9 mouse cellular contexts compared by ENCODE assay signal in genomic region chr8:95025421-95025820, GRCm38 (mm10). TPM values are rescaled to one million over a fixed set of nuclear protein-coding genes. Genes with fewer than 3 reads are reported as not detected.
DNase-seq lines count a peak whose midpoint lies in the region; ATAC-seq and TF ChIP-seq lines count a peak whose summit lies in the region.
"Had no signal": no experiment of that assay in that cellular context is flagged by ENCODE, and none has a peak within 500 bp of the region (broad histone marks: within the 10 kb centered on the region; RNA-seq: fewer than 3 reads in every experiment).

No protein-coding gene starts in this region.

- no peaks in the 10 kb centered on the region for H3K27me3 ChIP-seq in ES-Bruce4 (ENCODE audit: control insufficient read depth, insufficient read depth, low read length, poor library complexity, severe bottlenecking)
- no peaks in the 10 kb centered on the region for H3K27me3 ChIP-seq in limb, embryonic 10.5 days (ENCODE audit: low read depth, poor library complexity, severe bottlenecking)
- H3K27me3 ChIP-seq: heart, embryonic 13.5 days had no signal

- WGBS in limb, embryonic 10.5 days: 73% methylated on average over 2 of the region's 2 CpGs

- DNase-seq in kidney, adult 9 months: peak; percentile 35
- no peak for DNase-seq in kidney, adult 11 months
- peak; percentile 71 for DNase-seq in 416B (ENCODE audit: low read depth)
- peak; percentile 49 for DNase-seq in limb, embryonic 10.5 days (ENCODE audit: low spot score)
- DNase-seq in ovary, adult 18-20 months (ENCODE audit: low spot score): no peak
- DNase-seq in cerebellum, adult 8-10 months: no peak

- H3K4me3 ChIP-seq in ES-Bruce4 (ENCODE audit: low read depth, low read length): no peak overlapping the region
- H3K4me3 ChIP-seq in limb, embryonic 10.5 days: no peak overlapping the region
- H3K4me3 ChIP-seq: heart, embryonic 13.5 days had no signal

- no peak overlapping the region for H3K9ac ChIP-seq in ES-Bruce4 (ENCODE audit: low read depth, poor library complexity, severe bottlenecking)
- H3K9ac ChIP-seq: heart, embryonic 13.5 days had no signal

- peak; percentile 5 for TF ChIP-seq CTCF in ES-Bruce4 (IDR thresholded peaks at IDR 0.05; ENCODE audit: low read depth, low read length)

- no peak; the same call in 1 of the 2 replicates for ATAC-seq in megakaryocyte progenitor cell, adult 5-6 weeks (replicated peaks; ENCODE audit: poor library complexity)

- H3K36me3 ChIP-seq in ES-Bruce4 (ENCODE audit: control insufficient read depth, insufficient read depth, low read length, poor library complexity, severe bottlenecking): no peaks in the 10 kb centered on the region
- no peaks in the 10 kb centered on the region for H3K36me3 ChIP-seq in limb, embryonic 10.5 days
- H3K36me3 ChIP-seq: heart, embryonic 13.5 days had no signal

- peaks cover 2% of the 10 kb centered on the region for H3K4me1 ChIP-seq in ES-Bruce4 (ENCODE audit: control insufficient read depth, insufficient read depth, low read length)
- peaks cover 13% of the 10 kb centered on the region for H3K4me1 ChIP-seq in limb, embryonic 10.5 days
- H3K4me1 ChIP-seq: heart, embryonic 13.5 days had no signal

- H3K27ac ChIP-seq in ES-Bruce4 (ENCODE audit: insufficient read depth, low read length): no peak overlapping the region
- H3K27ac ChIP-seq in limb, embryonic 10.5 days: no peak overlapping the region
- H3K27ac ChIP-seq: heart, embryonic 13.5 days had no signal

- no peak for TF ChIP-seq EP300 in ES-Bruce4 (IDR thresholded peaks at IDR 0.05; ENCODE audit: insufficient read depth, low read depth, low read length)

- TF ChIP-seq POLR2A in ES-Bruce4 (IDR thresholded peaks at IDR 0.05; ENCODE audit: insufficient read depth, low read length): no peak

- peaks cover 4% of the 10 kb centered on the region; the same call in 1 of the 2 replicates for H3K9me3 ChIP-seq in ES-Bruce4 (replicated peaks; ENCODE audit: control insufficient read depth, insufficient read depth, low read length, poor library complexity, severe bottlenecking)
- no peaks in the 10 kb centered on the region for H3K9me3 ChIP-seq in limb, embryonic 10.5 days (replicated peaks)

RNA-seq across cellular contexts. Expression of gene Adgrg3, which starts 7.9 kb away (rescaled TPM):
- polyA plus RNA-seq in ES-Bruce4 (2011; ENCODE audit: insufficient read depth, insufficient read length, low read depth, missing spikeins): 0.27 TPM in 1 of 2 replicates, not detected in the other
- polyA plus RNA-seq in limb, embryonic 10.5 days (2016; fragmentation: Nextera tagmentation; extraction: Ambion mirVana): 3.4 and 4.2 TPM in 2 replicates
- total RNA-seq in megakaryocyte progenitor cell, adult 5-6 weeks (2015): 106 and 111 TPM in 2 replicates
- total RNA-seq in megakaryocyte progenitor cell, adult 5-6 weeks (2017): 178 and 215 TPM in 2 replicates

RNA-seq across cellular contexts. Expression of gene Drc7, which starts 29.5 kb away (rescaled TPM):
- 0.62 and 0.64 TPM in 2 replicates for polyA plus RNA-seq in ES-Bruce4 (2011; ENCODE audit: insufficient read depth, insufficient read length, low read depth, missing spikeins)
- 0.23 TPM in 2 replicates for polyA plus RNA-seq in limb, embryonic 10.5 days (2016; fragmentation: Nextera tagmentation; extraction: Ambion mirVana)
- 1.2 and 1.8 TPM in 2 replicates for total RNA-seq in megakaryocyte progenitor cell, adult 5-6 weeks (2015)
- 3.8 and 7.1 TPM in 2 replicates for total RNA-seq in megakaryocyte progenitor cell, adult 5-6 weeks (2017)
- polyA plus RNA-seq: heart, embryonic 13.5 days had no signal

RNA-seq across cellular contexts. Expression of gene Adgrg1, which starts 50.9 kb away (rescaled TPM):
- 11.4 and 13.8 TPM in 2 replicates for polyA plus RNA-seq in ES-Bruce4 (2011; ENCODE audit: insufficient read depth, insufficient read length, low read depth, missing spikeins)
- polyA plus RNA-seq in limb, embryonic 10.5 days (2016; fragmentation: Nextera tagmentation; extraction: Ambion mirVana): 7.0 and 11.6 TPM in 2 replicates
- total RNA-seq in megakaryocyte progenitor cell, adult 5-6 weeks (2015): 88.4 and 140 TPM in 2 replicates
- 48.8 and 85.6 TPM in 2 replicates for total RNA-seq in megakaryocyte progenitor cell, adult 5-6 weeks (2017)

RNA-seq across cellular contexts. Expression of gene Katnb1, which starts 55.6 kb away (rescaled TPM):
- 15.9 and 16.1 TPM in 2 replicates for polyA plus RNA-seq in ES-Bruce4 (2011; ENCODE audit: insufficient read depth, insufficient read length, low read depth, missing spikeins)
- 29.4 and 33.3 TPM in 2 replicates for polyA plus RNA-seq in limb, embryonic 10.5 days (2016; fragmentation: Nextera tagmentation; extraction: Ambion mirVana)
- 6.3 and 7.3 TPM in 2 replicates for total RNA-seq in megakaryocyte progenitor cell, adult 5-6 weeks (2015)
- 25.2 and 25.9 TPM in 2 replicates for total RNA-seq in megakaryocyte progenitor cell, adult 5-6 weeks (2017)

Comparison
In these comparisons a context has a peak if more than half of its experiments do, and no peak if none do; other contexts are left out.
1. DNase-seq: peak in kidney, adult 9 months (single experiment), 416B (single experiment) and limb, embryonic 10.5 days (single experiment); none in kidney, adult 11 months (single experiment), ovary, adult 18-20 months (single experiment) and cerebellum, adult 8-10 months (single experiment).